ENCODE assay signal across 8 mouse cellular contexts in the genomic region with DNA sequence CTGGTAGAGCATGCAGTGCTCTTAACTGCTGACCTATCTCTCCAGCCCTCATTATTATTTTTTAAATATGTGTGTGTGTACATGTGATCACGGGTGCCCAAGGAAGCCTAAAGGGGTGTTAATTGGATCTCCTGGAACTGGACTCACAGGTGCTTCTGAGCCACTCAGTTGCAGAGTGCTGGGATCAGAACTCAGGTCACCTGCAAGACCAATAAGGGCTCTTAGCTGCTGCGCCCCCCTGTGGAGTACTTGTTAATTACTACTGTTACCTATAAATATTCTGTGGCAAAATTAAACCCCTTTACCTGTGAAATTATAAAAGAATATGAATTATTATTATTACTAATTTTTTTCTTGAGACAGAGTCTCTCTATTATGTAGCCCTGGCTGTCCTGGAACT. TPM values are rescaled to one million over a fixed set of nuclear protein-coding genes. Genes with fewer than 3 reads are reported as not detected.
DNase-seq lines count a peak whose midpoint lies in the region; ATAC-seq and TF ChIP-seq lines count a peak whose summit lies in the region.

No protein-coding gene starts in this region.

- peak; percentile 60 for DNase-seq in adrenal gland, postnatal 14 days
- DNase-seq in adrenal gland, adult 2 months, result no peak
- DNase-seq in kidney, postnatal 0 days (ENCODE audit: low spot score), result no peak
- DNase-seq in kidney, adult 11 months, result no peak
- peak; percentile 29 for DNase-seq in brain, adult 2 months (ENCODE audit: low read depth, low spot score)
- peak; percentile 48 to 81 for DNase-seq in spleen, postnatal 4 days (ENCODE audit: low spot score in 2 of 2)
- no peak for DNase-seq in hindbrain, embryonic 14.5 days (ENCODE audit: low spot score)

- H3K36me3 ChIP-seq in kidney, postnatal 0 days (ENCODE audit: insufficient read depth, low read length), result peaks cover 4% of the 10 kb centered on the region
- H3K36me3 ChIP-seq in midbrain, embryonic 15.5 days (replicated peaks), result no peaks in the 10 kb centered on the region
- H3K36me3 ChIP-seq in hindbrain, embryonic 14.5 days (replicated peaks; ENCODE audit: control insufficient read depth, insufficient read depth), result peaks cover 22% of the 10 kb centered on the region

- 62% methylated on average over 2 of the region's 2 CpGs for WGBS in kidney, postnatal 0 days
- WGBS in midbrain, embryonic 15.5 days, result 62% methylated on average over 2 of the region's 2 CpGs
- WGBS in hindbrain, embryonic 14.5 days, result 60% methylated on average over 2 of the region's 2 CpGs

- H3K27me3 ChIP-seq in kidney, postnatal 0 days (ENCODE audit: insufficient read depth, low read length), result no peaks in the 10 kb centered on the region
- no peaks in the 10 kb centered on the region for H3K27me3 ChIP-seq in midbrain, embryonic 15.5 days (replicated peaks)
- H3K27me3 ChIP-seq in hindbrain, embryonic 14.5 days (ENCODE audit: control insufficient read depth, insufficient read depth, low read length), result no peaks in the 10 kb centered on the region

- no peak overlapping the region for H3K4me3 ChIP-seq in kidney, postnatal 0 days (replicated peaks; ENCODE audit: low read depth, low read length)
- H3K4me3 ChIP-seq in midbrain, embryonic 15.5 days, result no peak overlapping the region
- H3K4me3 ChIP-seq in hindbrain, embryonic 14.5 days (replicated peaks; ENCODE audit: low read length), result no peak overlapping the region

- TF ChIP-seq CTCF in kidney, postnatal 0 days (IDR thresholded peaks at IDR 0.05; ENCODE audit: low read depth), result peak; percentile 50; the same call in 1 of the 2 replicates

- ATAC-seq in kidney, postnatal 0 days (replicated peaks; ENCODE audit: low FRiP score, low read depth), result no peak
- ATAC-seq in midbrain, embryonic 15.5 days (replicated peaks), result no peak
- no peak for ATAC-seq in hindbrain, embryonic 14.5 days (ENCODE audit: low FRiP score)

- no peaks in the 10 kb centered on the region for H3K9me3 ChIP-seq in kidney, postnatal 0 days (replicated peaks; ENCODE audit: low read length)
- H3K9me3 ChIP-seq in midbrain, embryonic 15.5 days, result no peaks in the 10 kb centered on the region
- no peaks in the 10 kb centered on the region for H3K9me3 ChIP-seq in hindbrain, embryonic 14.5 days (ENCODE audit: control insufficient read depth, low read length)

- no peak overlapping the region for H3K4me2 ChIP-seq in kidney, postnatal 0 days (ENCODE audit: low read length)
- no peak overlapping the region for H3K4me2 ChIP-seq in midbrain, embryonic 15.5 days
- no peak overlapping the region for H3K4me2 ChIP-seq in hindbrain, embryonic 14.5 days (replicated peaks)

- no peak overlapping the region for H3K27ac ChIP-seq in kidney, postnatal 0 days
- no peak overlapping the region for H3K27ac ChIP-seq in midbrain, embryonic 15.5 days
- H3K27ac ChIP-seq in hindbrain, embryonic 14.5 days, result no peak overlapping the region

- peaks cover 10% of the 10 kb centered on the region; the same call in 1 of the 2 replicates for H3K4me1 ChIP-seq in kidney, postnatal 0 days (replicated peaks; ENCODE audit: insufficient read depth, low read length)
- H3K4me1 ChIP-seq in midbrain, embryonic 15.5 days, result peaks cover 22% of the 10 kb centered on the region
- peaks cover 15% of the 10 kb centered on the region for H3K4me1 ChIP-seq in hindbrain, embryonic 14.5 days (replicated peaks; ENCODE audit: control insufficient read depth, insufficient read depth, low read length)

- no peak overlapping the region for H3K9ac ChIP-seq in kidney, postnatal 0 days (ENCODE audit: low read depth, low read length)
- no peak overlapping the region for H3K9ac ChIP-seq in midbrain, embryonic 15.5 days
- no peak overlapping the region for H3K9ac ChIP-seq in hindbrain, embryonic 14.5 days

RNA-seq across cellular contexts. Expression of gene Anapc16, which starts 2.3 kb away (rescaled TPM):
- total RNA-seq in adrenal gland, postnatal 14 days (2021), result 57.5 and 68.8 TPM in 2 replicates
- 10 to 100 TPM; 60.4 to 66.3 TPM for total RNA-seq in adrenal gland, adult 2 months (2021)
- polyA plus RNA-seq in adrenal gland, adult 2 months (2012; rRNA removed), result 33.4 and 40.8 TPM in 2 replicates
- 103 and 106 TPM in 2 replicates for polyA plus RNA-seq in kidney, postnatal 0 days (2015; fragmentation: Nextera tagmentation; extraction: Ambion mirVana)
- 106 and 109 TPM in 2 replicates for polyA plus RNA-seq in midbrain, embryonic 15.5 days (2015; fragmentation: Nextera tagmentation; extraction: Ambion mirVana)
- 94.2 and 110 TPM in 2 replicates for polyA plus RNA-seq in hindbrain, embryonic 14.5 days (2014; fragmentation: Nextera tagmentation; extraction: Ambion mirVana)

RNA-seq across cellular contexts. Expression of gene Ascc1, which starts 2.7 kb away (rescaled TPM):
- 27.8 and 29.8 TPM in 2 replicates for total RNA-seq in adrenal gland, postnatal 14 days (2021)
- 10 to 100 TPM; 24.8 to 32.0 TPM for total RNA-seq in adrenal gland, adult 2 months (2021)
- 17.7 and 23.8 TPM in 2 replicates for polyA plus RNA-seq in adrenal gland, adult 2 months (2012; rRNA removed)
- polyA plus RNA-seq in kidney, postnatal 0 days (2015; fragmentation: Nextera tagmentation; extraction: Ambion mirVana), result 57.8 and 64.1 TPM in 2 replicates
- 47.4 and 48.7 TPM in 2 replicates for polyA plus RNA-seq in midbrain, embryonic 15.5 days (2015; fragmentation: Nextera tagmentation; extraction: Ambion mirVana)
- polyA plus RNA-seq in hindbrain, embryonic 14.5 days (2014; fragmentation: Nextera tagmentation; extraction: Ambion mirVana), result 45.6 and 45.9 TPM in 2 replicates

RNA-seq across cellular contexts. Expression of gene Ddit4, which starts 53.6 kb away (rescaled TPM):
- total RNA-seq in adrenal gland, postnatal 14 days (2021), result 70.5 and 103 TPM in 2 replicates
- total RNA-seq in adrenal gland, adult 2 months (2021), result 10 to 100 TPM; 53.1 to 56.1 TPM
- 151 and 157 TPM in 2 replicates for polyA plus RNA-seq in adrenal gland, adult 2 months (2012; rRNA removed)
- polyA plus RNA-seq in kidney, postnatal 0 days (2015; fragmentation: Nextera tagmentation; extraction: Ambion mirVana), result 23.0 and 24.0 TPM in 2 replicates
- polyA plus RNA-seq in midbrain, embryonic 15.5 days (2015; fragmentation: Nextera tagmentation; extraction: Ambion mirVana), result 52.6 and 59.4 TPM in 2 replicates
- polyA plus RNA-seq in hindbrain, embryonic 14.5 days (2014; fragmentation: Nextera tagmentation; extraction: Ambion mirVana), result 8.8 and 10.5 TPM in 2 replicates

Comparison
In these comparisons a context has a peak if more than half of its experiments do, and no peak if none do; other contexts are left out.
1. DNase-seq: peak in adrenal gland, postnatal 14 days (single experiment), brain, adult 2 months (single experiment) and spleen, postnatal 4 days (2 of 2); none in adrenal gland, adult 2 months (single experiment), kidney, postnatal 0 days (single experiment), kidney, adult 11 months (single experiment) and hindbrain, embryonic 14.5 days (single experiment).